Mouse (Mus musculus) adipocyte (in vitro differentiated cells): ENCODE data around the gene Tln2.

Source experiments
- DNase-seq: peaks from one replicate; pipeline ENCODE4 v3.0.0-alpha.2; 2016; ENCODE audit warnings: low spot score

Gene Tln2

GRCm38 (mm10) chr9:67208420-67208819, 351.1 kb downstream of the Tln2 start:
- no peak for DNase-seq

- no peak for DNase-seq
Observed at GRCm38 (mm10) chr9:67205175-67205574, 354.3 kb downstream of the Tln2 start.

GRCm38 (mm10) chr9:67196609-67197008, 362.9 kb downstream of the Tln2 start:
- no peak for DNase-seq

GRCm38 (mm10) chr9:67195306-67195705, 364.2 kb downstream of the Tln2 start:
- DNase-seq, result no peak

- DNase-seq, result no peak
Observed at GRCm38 (mm10) chr9:67191488-67192331, 367.8 kb downstream of the Tln2 start.

- no peak for DNase-seq
Observed at GRCm38 (mm10) chr9:67187686-67188085, 371.8 kb downstream of the Tln2 start.

GRCm38 (mm10) chr9:67187182-67187581, 372.3 kb downstream of the Tln2 start:
- DNase-seq, result no peak

- DNase-seq, result no peak
Observed at GRCm38 (mm10) chr9:67184556-67184955, 374.9 kb downstream of the Tln2 start.

GRCm38 (mm10) chr9:67183520-67183919, 376.0 kb downstream of the Tln2 start:
- no peak for DNase-seq

- DNase-seq, result no peak
Observed at GRCm38 (mm10) chr9:67182006-67182405, 377.5 kb downstream of the Tln2 start.

- DNase-seq, result no peak
Observed at GRCm38 (mm10) chr9:67178709-67179108, 380.8 kb downstream of the Tln2 start.

GRCm38 (mm10) chr9:67178203-67178602, 381.3 kb downstream of the Tln2 start:
- DNase-seq, result no peak

- no peak for DNase-seq
Observed at GRCm38 (mm10) chr9:67176073-67176472, 383.4 kb downstream of the Tln2 start.

- no peak for DNase-seq
Observed at GRCm38 (mm10) chr9:67173816-67174215, 385.7 kb downstream of the Tln2 start.

GRCm38 (mm10) chr9:67173154-67173553, 386.3 kb downstream of the Tln2 start:
- no peak for DNase-seq

GRCm38 (mm10) chr9:67171409-67171808, 388.1 kb downstream of the Tln2 start:
- no peak for DNase-seq

- DNase-seq, result no peak
Observed at GRCm38 (mm10) chr9:67170759-67171158, 388.7 kb downstream of the Tln2 start.

GRCm38 (mm10) chr9:67170047-67170446, 389.5 kb downstream of the Tln2 start:
- DNase-seq, result no peak
